Mouse (Mus musculus): Measurements from ENCODE around the gene Ubl4b. TPM values are rescaled to one million over a fixed set of nuclear protein-coding genes. Genes with fewer than 3 reads are reported as not detected.

Ubl4b gene
- polyA plus RNA-seq, 1 experiment from 2014 or later: not detected

DNA sequence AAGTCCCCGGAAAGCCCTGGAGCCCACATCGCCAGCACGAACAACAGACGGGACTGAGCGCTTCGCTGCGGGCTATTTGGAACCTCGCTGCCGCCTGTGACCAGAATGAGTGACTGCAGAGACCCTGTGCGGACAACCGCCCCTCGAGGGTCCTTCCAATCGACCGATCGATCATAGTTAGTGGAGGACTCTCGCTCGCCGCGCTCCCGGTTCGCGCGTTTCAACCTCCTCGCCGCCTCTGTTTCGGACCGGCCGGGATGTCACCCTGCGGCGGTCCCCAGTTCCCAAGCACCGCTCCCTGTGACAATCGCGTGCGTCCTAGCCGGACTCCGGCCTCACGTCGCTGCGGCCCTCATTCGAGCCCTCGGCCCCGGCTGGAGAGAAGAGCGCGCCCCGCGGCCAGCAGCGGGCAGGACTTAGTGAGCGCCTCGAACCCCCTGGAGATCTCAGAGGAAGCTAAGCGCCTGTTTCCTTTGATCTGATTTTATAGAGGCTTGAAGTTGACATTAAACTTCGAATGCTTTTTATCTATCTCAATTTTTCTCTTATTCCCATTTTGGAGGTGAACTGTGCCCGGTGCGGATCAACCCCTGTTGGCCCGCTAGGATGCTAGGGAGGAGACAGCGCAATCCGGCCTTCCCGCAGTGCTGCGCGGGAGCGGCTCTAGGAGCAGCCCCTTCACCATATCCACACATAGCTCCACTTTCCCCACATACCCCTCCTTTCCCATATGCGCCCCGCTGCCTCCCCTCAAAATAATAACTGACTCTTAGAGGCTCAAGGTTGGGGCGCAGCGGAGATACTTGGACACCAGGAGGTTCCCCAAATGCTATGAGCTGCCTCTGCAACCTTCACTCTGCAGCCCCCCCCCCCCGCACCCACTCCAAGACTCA lies 28.2 kb upstream of the Ubl4b start:
- no peaks in the 10 kb centered on the region for H3K36me3 ChIP-seq

DNA sequence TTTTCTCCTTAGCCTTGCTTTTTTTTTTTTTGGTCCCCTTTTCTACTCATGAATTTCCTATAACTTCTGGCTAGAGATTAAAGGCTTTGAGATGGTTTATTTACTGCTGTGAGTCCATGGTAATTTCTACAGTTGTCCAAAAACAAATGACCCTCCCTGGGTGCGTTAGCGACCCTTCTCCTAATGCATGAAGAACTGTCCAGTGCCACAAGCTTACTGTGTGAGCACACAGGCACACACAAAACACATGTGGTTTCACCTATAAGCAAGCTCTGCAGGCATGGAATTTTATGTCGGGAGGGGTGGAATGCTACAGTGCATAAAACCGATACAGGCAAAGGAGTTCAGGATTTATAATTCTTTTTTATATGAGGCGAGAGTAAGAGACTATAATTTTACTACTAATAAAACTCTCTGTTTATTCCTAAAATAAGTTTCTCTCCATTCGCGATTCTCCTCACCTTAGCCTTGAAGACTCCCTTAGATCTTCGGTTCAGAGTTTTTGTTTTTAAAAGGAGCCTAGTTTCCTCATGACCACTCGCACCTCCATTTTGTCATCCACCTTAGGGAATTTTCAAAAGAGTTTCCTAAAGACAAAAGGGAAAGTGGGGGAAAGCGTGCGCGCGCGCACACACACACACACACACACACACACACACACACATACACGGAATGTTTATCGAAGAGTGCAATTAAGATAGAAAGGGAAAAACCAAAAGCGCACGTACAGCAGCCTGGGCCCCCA lies 27.4 kb upstream of the Ubl4b start:
- no peak overlapping the region for H3K9ac ChIP-seq
- ATAC-seq (ENCODE audit: low FRiP score, low read depth): no peak
- no peaks in the 10 kb centered on the region for H3K36me3 ChIP-seq
- 3% methylated on average over 18 of the region's 18 CpGs for WGBS
- H3K4me2 ChIP-seq: peak overlapping the region; percentile 45
- peaks cover 72% of the 10 kb centered on the region for H3K27me3 ChIP-seq
- H3K27ac ChIP-seq (replicated peaks): no peak overlapping the region
- peaks cover 8% of the 10 kb centered on the region for H3K4me1 ChIP-seq (replicated peaks)
- H3K4me3 ChIP-seq: peak overlapping the region; percentile 9
- H3K9me3 ChIP-seq: no peaks in the 10 kb centered on the region

More for the DNA sequence above, 28.2 kb upstream of the Ubl4b start:
- Histone ChIP-seq H3K4me3 (peak overlapping the region; percentile 9), H3K4me2 (peak overlapping the region; percentile 45), H3K9me3 (no peaks in the 10 kb centered on the region), H3K27ac (replicated peaks) (no peak overlapping the region), H3K9ac (no peak overlapping the region), H3K4me1 (replicated peaks) (peaks cover 8% of the 10 kb centered on the region), H3K27me3 (peaks cover 74% of the 10 kb centered on the region)
- no peak for ATAC-seq (ENCODE audit: low FRiP score, low read depth)
- 1% methylated on average over 65 of the region's 65 CpGs for WGBS

DNA sequence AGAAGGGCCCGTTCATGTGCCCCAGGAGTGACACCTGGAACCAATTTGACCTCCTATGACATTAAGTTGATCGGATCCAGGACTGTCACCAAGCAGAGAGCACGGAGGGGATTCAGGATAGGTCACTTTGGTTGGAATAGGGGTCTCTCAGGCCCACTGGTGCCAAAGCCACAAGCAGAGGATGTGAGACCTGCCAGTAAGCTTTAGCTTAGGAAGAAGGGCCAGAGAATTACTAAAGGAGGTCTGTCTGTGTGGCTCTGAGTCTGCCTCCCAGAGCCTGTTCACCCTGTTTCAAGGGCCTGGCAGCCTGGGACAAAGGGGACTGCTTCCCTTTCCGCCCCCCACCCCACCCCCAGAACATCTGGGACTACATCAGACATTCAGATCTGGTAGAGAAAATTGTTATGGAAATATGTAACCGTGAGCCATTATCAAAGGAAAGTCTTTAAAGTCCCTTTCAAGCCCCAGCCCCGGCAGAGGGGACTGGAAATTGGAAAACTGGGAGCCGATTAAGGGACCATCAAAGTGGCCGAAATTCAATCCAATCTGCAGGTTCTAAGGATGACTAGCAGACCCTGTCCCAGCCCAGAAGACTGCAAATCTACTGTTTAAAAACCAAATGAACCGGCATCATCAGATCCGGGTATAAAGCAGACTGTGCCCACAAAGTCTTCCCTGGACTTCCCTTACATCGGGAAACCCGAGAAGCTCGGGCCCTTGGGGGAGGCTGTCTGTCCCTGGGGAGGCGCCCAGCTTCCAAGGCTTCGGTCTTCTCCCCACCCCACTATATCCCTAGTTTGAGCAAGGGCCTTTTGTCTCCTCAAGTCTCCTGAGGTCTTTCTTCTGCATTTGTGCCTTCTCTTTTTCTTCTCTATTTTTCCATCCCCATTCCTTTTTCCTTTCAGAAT lies 26.5 kb upstream of the Ubl4b start:
- no peak overlapping the region for H3K9ac ChIP-seq
- H3K36me3 ChIP-seq: no peaks in the 10 kb centered on the region
- peaks cover 65% of the 10 kb centered on the region for H3K27me3 ChIP-seq
- no peaks in the 10 kb centered on the region for H3K9me3 ChIP-seq
- peaks cover 8% of the 10 kb centered on the region for H3K4me1 ChIP-seq (replicated peaks)
- no peak overlapping the region for H3K4me2 ChIP-seq
- 5% methylated on average over 15 of the region's 15 CpGs for WGBS
- H3K27ac ChIP-seq (replicated peaks): no peak overlapping the region
- no peak overlapping the region for H3K4me3 ChIP-seq
- ATAC-seq (ENCODE audit: low FRiP score, low read depth): no peak

DNA sequence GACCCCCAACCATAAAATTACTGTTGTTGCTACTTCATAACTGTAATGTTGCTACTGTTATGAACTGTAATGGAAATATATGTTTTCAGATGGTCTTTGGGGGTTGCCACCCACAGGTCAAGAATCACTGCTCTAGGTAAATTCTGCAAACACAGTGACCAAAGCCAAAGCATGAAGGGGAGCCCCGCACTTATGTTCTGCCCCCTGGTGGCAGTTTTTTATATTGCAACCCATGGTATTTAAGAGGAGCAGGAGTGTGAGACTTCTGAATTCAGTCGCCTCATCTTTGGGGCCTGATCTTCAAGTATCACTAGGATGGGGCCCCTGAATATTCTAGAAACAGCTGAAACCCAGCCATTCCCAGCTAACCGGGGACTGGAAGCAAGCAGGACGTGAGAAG lies 24.6 kb upstream of the Ubl4b start:
- Histone ChIP-seq H3K4me3 (no peak overlapping the region), H3K27me3 (peaks cover 46% of the 10 kb centered on the region), H3K27ac (replicated peaks) (no peak overlapping the region), H3K9me3 (no peaks in the 10 kb centered on the region), H3K4me1 (replicated peaks) (peaks cover 8% of the 10 kb centered on the region), H3K36me3 (no peaks in the 10 kb centered on the region), H3K4me2 (no peak overlapping the region), H3K9ac (no peak overlapping the region)
- ATAC-seq (ENCODE audit: low FRiP score, low read depth): no peak
- 4% methylated on average over 4 of the region's 4 CpGs for WGBS

DNA sequence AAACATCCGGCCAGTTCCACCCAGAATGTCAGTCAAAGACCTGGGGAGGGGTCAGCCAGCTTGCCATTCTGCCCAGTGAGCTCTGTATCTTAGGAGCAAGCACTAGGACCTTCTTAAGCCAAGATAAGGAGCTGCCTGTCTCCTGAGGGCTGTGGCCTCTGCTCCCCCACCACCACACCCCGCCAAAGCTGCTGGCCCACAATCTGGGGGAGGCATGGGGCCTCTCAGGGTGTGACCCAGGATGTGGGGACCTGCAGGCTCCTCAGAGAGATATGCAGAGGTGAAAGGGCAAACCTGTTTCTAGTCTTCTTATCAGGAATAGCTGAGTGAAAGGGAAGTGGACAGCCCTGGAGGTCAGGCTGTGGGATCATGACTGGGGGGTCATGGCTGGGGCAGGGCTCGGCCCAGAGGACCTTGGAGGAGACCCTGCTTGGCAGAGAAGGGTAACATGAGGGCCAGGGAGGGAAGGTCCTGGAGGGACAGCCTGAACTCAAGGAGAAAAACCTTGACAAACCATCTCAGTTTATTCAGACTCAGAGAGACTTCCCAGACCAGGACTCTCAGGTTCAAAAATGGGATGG lies 23.0 kb upstream of the Ubl4b start:
- ATAC-seq (ENCODE audit: low FRiP score, low read depth): no peak
- 48% methylated on average over 3 of the region's 3 CpGs for WGBS
- H3K27me3 ChIP-seq: peaks cover 34% of the 10 kb centered on the region

DNA sequence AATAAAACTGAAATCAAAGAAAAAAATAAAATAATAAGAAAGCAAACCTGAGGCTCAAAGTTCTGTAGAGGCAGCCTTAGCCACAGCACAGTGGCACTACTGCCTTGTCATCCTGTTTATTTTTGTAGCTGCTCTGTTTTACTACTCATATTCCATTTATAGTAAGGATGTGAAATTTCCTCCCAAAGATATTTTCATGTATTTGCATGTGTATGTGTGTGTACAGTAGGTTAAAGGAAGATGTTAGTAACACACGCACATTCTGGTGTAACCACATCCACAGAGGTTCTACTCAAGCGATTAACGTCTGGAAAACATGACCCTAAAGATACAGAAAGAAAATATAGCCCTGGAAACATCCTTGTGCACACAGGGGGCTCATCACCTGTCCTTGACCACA lies 21.9 kb upstream of the Ubl4b start:
- no peak for ATAC-seq (ENCODE audit: low FRiP score, low read depth)
- peaks cover 34% of the 10 kb centered on the region for H3K27me3 ChIP-seq
- WGBS: 90% methylated on average over 3 of the region's 3 CpGs

More for the DNA sequence above, 23.0 kb upstream of the Ubl4b start:
- Histone ChIP-seq H3K9ac (no peak overlapping the region), H3K36me3 (no peaks in the 10 kb centered on the region), H3K9me3 (no peaks in the 10 kb centered on the region), H3K4me3 (no peak overlapping the region), H3K4me2 (no peak overlapping the region), H3K27ac (replicated peaks) (no peak overlapping the region), H3K4me1 (replicated peaks) (peaks cover 3% of the 10 kb centered on the region)

DNA sequence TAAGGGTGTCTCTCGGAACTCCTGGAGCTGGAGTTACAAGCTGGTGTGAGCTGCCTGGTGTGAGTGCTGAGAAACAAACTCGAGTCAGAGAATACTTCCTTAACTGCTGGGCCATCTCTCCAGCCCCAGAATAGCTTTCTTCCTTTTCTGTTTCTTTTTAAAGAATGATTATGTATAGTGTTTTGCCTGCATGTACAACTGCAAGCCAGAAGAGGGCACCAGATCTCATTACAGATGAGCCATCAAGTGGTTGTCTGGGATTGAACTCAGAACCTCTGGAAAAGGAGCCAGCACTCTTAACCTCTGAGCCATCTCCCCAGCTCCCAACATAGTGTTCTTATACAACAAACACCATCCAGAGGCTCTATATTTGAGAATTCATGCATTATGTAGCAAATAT lies 16.3 kb upstream of the Ubl4b start:
- no peaks in the 10 kb centered on the region for H3K9me3 ChIP-seq
- no peak overlapping the region for H3K9ac ChIP-seq
- whole genome bisulfite sequencing: 54% methylated on average over 2 of the region's 2 CpGs
- no peaks in the 10 kb centered on the region for H3K27me3 ChIP-seq
- H3K4me1 ChIP-seq (replicated peaks): no peaks in the 10 kb centered on the region
- no peak overlapping the region for H3K27ac ChIP-seq (replicated peaks)
- no peak overlapping the region for H3K4me2 ChIP-seq
- no peaks in the 10 kb centered on the region for H3K36me3 ChIP-seq
- H3K4me3 ChIP-seq: no peak overlapping the region
- ATAC-seq (ENCODE audit: low FRiP score, low read depth): no peak

More for the DNA sequence above, 21.9 kb upstream of the Ubl4b start:
- Histone ChIP-seq H3K4me2 (no peak overlapping the region), H3K4me3 (no peak overlapping the region), H3K9ac (no peak overlapping the region), H3K9me3 (no peaks in the 10 kb centered on the region), H3K36me3 (no peaks in the 10 kb centered on the region), H3K4me1 (replicated peaks) (no peaks in the 10 kb centered on the region), H3K27ac (replicated peaks) (no peak overlapping the region)

DNA sequence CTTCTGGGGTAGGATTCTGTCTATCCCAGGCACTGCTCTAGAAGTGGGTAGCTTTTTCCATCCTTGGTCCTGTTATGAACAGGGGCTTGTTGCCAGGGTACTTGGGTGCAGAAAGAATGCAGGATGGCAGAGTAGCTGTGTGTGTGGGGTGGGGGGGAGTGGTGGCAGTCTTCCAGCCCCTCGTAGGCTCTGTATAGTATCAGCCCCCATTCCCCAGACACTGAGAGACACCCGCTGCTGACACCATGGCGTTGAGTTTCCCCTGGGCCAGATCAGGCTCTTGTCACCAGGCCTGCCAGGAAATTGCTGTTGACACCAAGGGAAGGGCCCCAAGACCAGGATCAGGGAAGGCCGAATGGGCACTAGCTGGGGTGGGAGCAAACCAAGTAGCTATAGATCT lies 13.8 kb upstream of the Ubl4b start:
- H3K27ac ChIP-seq (replicated peaks): no peak overlapping the region
- H3K4me1 ChIP-seq (replicated peaks): no peaks in the 10 kb centered on the region
- WGBS: 55% methylated on average over 4 of the region's 4 CpGs
- H3K4me3 ChIP-seq: no peak overlapping the region
- no peaks in the 10 kb centered on the region for H3K9me3 ChIP-seq
- peak; percentile 51; the same call in 1 of the 2 replicates for ATAC-seq (ENCODE audit: low FRiP score, low read depth)
- no peak overlapping the region for H3K4me2 ChIP-seq
- no peaks in the 10 kb centered on the region for H3K36me3 ChIP-seq
- H3K9ac ChIP-seq: no peak overlapping the region
- H3K27me3 ChIP-seq: no peaks in the 10 kb centered on the region

DNA sequence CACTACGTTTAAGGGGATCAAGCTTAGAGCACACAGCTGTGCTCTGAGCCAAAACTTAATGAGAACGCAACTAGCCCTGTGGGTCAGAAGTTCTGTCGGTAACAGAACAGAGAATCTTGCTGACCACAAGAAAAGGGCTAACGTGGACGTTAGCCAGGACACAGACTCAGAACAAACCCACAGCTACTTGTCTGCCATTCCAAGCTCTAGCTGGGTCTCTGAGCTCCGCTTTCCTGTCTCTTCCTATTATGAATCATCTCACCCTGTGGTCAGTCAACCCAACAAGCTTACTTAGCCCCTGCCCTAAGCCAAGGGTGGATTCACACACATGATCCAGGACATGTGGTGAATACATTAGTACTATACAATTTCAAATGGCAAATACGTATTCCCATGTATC lies 12.9 kb upstream of the Ubl4b start:
- Histone ChIP-seq H3K4me2 (no peak overlapping the region), H3K36me3 (no peaks in the 10 kb centered on the region), H3K9me3 (no peaks in the 10 kb centered on the region), H3K4me1 (replicated peaks) (no peaks in the 10 kb centered on the region), H3K27me3 (no peaks in the 10 kb centered on the region), H3K27ac (replicated peaks) (no peak overlapping the region), H3K9ac (no peak overlapping the region), H3K4me3 (no peak overlapping the region)
- ATAC-seq (ENCODE audit: low FRiP score, low read depth): no peak
- 81% methylated on average over 7 of the region's 7 CpGs for WGBS

DNA sequence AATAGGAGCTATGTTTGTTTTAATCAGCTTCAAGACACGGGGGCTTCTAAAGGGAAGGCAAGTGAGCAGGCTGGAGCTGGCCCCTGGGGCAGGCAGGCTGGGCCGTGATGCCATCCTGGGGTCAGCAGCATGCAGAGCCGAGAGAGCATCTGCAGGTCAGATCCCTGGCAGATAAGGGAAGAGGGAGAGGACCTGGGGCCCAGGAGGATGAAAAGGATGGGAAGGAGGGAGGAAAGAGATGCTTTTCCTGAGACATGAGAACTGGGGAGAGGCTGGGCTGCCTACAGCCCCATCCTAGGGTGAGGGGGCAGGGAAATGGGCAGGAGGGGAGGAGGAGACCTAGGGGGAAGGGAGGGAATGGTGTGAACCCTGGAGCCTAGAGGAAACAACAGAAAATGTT lies 10.5 kb upstream of the Ubl4b start:
- H3K4me3 ChIP-seq: no peak overlapping the region
- H3K4me1 ChIP-seq (replicated peaks): no peaks in the 10 kb centered on the region
- ATAC-seq (ENCODE audit: low FRiP score, low read depth): no peak
- H3K4me2 ChIP-seq: no peak overlapping the region
- H3K9me3 ChIP-seq: no peaks in the 10 kb centered on the region
- H3K27ac ChIP-seq (replicated peaks): no peak overlapping the region
- H3K27me3 ChIP-seq: no peaks in the 10 kb centered on the region
- no peak overlapping the region for H3K9ac ChIP-seq
- H3K36me3 ChIP-seq: no peaks in the 10 kb centered on the region
- WGBS: 46% methylated on average over 3 of the region's 3 CpGs

DNA sequence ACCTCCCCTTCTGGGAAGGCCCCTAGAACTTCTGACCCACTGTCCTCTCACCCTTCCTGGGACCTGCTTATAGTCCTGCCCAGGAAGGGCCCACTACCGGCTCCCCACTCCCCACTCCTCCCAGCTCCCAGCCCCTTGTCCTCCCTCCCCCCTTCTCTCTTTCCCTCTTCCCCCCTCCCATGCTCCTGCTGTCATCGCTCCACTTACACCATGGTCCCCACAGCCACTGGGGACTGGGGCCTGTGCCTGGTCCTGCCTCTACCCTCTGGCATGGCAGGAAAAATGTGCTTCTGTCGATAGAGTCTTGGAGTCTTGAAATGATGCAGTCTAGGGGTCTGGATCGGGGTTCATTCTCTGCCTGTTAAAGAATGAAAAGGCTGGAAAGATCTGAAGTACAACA lies 9.0 kb upstream of the Ubl4b start:
- H3K9me3 ChIP-seq: no peaks in the 10 kb centered on the region
- no peak overlapping the region for H3K9ac ChIP-seq
- H3K4me2 ChIP-seq: no peak overlapping the region
- H3K27ac ChIP-seq (replicated peaks): no peak overlapping the region
- 40% methylated on average over 4 of the region's 4 CpGs for WGBS
- H3K4me1 ChIP-seq (replicated peaks): no peaks in the 10 kb centered on the region
- ATAC-seq (ENCODE audit: low FRiP score, low read depth): no peak
- H3K27me3 ChIP-seq: no peaks in the 10 kb centered on the region
- no peaks in the 10 kb centered on the region for H3K36me3 ChIP-seq
- H3K4me3 ChIP-seq: no peak overlapping the region

All from hindbrain, embryonic 15.5 days (tissue).